Mouse (Mus musculus): ENCODE results near the gene Tmc3.

GRCm38 (mm10) chr7:83580946-83581345, 3.8 kb upstream of the Tmc3 start:
- no peak for TF ChIP-seq POLR2A (IDR thresholded peaks at IDR 0.05; ENCODE audit: borderline replicate concordance, control insufficient read depth, low read depth, low read length)
- no peak for TF ChIP-seq CTCF (IDR thresholded peaks at IDR 0.05; ENCODE audit: control insufficient read depth, insufficient read depth, low read length)

Data from bone marrow, adult 2 months (tissue).